Mouse (Mus musculus) kidney, postnatal 25 days (tissue): ENCODE results near the gene Casq2.
"Not testable (repeated sequence)": the region's sequence is repeated elsewhere in the genome, so short reads cannot be mapped to it uniquely, and the experiment has no call there.

Source experiments
- DNase-seq, 2 experiments: peaks; one replicate each; pipeline ENCODE4 v3.0.0; 2021; ENCODE audit warnings: mixed read lengths in 2 of 2

Casq2 gene

DNA sequence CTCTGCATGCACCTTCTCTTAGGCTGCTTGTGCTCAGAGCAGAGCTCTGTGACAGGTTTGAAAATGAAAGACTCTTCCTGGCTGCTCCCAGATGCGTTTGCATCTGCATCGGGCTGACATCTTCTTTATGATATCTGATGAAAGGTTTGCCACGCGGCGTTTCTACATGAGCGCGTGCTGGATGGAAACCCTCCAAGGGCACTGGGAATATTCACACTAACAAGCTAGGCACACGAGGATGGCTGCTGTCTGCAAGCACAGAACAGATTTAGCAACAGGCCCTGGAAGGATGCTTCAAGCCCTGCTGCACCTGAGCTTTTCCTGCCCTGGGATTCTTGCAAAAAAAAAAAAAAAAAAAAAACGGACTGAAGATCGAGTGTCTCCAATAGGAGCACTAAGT is 50.9 kb downstream of the Casq2 start:
- DNase-seq, result no peak

DNA sequence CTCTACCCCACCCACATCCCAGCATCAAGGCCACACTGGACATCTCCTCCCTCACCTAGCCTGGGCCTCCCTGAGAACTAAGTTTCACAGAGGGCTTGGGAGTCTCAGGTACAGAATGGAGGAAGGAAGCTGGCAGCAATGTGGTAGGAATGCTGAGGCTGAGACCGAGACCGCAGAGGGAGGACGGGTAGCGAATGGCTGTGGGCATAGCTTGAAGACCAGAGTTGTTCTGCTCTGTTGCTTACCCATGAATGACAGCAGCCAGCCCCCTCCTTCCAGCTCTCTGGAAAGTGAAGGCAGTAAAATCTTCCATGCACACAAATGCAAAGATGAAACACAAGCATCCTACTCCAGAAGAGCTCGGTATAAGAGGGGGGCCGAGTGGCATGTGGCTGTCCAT is 52.7 kb downstream of the Casq2 start:
- DNase-seq, result no peak

DNA sequence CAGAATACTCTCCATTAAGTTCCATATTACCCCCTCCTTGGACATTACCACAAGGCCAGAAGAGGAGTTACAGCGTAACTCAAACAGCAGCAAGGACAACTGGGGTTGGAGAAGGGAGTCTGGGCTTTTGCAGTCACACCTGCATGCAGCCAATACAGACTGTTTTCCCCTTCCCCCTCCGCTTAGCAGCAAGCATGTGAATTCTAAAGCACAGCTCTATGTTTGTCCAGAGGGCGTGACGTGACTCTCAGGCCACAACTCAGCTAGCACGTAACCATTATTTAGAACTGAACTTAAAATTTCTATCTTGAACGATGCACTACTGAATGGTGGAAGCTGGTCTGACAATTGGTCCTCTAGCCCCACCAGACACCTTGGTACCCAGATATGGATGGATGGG is 54.4 kb downstream of the Casq2 start:
- no peak for DNase-seq

DNA sequence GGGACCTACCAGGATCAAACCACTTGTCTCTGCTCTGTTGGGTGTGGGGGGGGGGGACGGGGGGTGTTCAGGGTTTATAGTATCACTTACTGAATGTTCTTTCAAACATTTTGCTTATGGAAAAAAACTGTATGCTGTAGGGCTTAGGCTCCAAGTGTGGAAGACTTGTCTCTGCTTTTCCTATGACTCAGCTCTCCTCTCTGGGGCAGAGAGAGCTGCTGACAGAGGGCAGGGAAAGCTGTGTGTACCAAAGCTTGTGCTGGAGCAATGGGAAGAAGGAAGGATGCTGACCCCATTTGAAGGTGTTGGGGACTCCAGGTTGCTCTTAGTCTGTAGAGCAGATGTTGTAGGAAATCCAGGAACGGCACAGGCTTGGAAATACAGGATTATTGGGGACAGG is 55.2 kb downstream of the Casq2 start:
- DNase-seq, result no peak

DNA sequence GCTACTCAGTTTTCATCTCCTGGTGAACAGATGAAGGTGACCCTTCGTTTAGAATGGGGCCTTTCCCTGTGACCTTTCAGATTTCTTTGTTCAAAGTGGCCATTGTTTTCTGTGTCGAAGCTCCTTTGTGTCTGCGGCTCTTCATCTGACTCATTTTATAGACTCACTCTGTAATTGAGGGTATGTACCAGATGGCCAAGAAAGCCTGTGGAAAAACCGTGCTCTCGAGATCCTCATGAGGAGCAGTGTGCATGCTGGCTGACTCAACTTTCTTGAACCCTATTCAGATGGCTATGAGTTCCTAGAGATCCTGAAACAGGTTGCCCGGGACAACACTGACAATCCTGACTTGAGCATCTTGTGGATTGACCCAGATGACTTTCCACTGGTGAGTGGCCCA is 55.7 kb downstream of the Casq2 start:
- no peak for DNase-seq

DNA sequence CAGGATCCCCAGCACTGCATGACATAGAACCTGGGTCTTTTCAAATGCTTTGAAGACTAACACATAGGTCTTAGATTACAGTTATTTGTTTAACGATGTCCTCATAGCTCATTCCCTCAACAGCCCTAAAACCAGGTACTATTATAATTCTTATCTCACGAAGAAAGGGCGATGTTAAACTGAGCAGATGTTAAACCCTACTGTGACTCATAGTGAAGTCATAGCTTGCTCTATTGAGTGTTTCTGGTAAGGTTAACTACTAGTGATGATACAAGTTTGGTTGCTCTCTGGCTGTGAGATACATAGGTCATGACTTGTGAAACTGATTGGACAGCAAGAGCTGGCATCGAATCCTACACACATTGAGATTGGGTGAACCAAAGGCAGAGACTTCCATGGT is 56.7 kb downstream of the Casq2 start:
- DNase-seq, result no peak

DNA sequence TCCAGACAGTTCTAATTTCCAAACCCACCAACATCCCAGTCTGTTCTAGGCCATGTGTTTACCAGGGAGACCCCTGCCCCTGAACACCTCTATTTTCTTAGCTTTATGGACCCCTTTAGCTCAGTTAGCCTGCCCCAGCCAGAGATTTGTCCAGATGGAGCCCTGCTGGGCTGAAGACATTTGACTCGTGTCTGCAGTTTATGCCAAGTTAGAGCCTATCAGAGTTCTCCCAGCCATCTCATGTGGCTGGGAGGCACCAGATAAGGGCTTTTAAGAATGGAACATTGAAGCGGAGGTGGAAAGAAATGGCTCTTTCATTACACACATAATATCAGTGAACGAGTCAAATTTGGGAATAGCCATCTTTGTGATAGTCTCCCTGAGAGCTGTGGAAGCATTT is 57.3 kb downstream of the Casq2 start:
- no peak for DNase-seq

DNA sequence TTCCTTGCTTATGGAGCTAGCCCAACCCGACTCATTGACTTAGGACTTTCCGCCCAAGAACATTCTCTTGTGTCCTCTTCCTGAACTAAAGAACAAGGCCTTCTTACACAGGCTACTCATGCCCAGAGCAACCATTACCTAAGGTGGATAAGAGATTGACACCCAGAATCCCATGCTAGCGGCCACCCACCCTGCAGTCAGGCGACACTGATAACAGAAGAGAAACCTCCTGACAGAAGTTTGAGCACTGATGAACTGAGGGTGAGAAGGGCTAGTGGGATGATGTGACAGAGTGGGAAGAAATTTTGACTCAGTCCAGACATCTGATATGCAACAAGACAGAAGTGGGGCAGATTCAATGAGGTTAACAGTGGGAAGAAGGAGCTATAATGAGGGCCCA is 58.2 kb downstream of the Casq2 start:
- no peak for DNase-seq

DNA sequence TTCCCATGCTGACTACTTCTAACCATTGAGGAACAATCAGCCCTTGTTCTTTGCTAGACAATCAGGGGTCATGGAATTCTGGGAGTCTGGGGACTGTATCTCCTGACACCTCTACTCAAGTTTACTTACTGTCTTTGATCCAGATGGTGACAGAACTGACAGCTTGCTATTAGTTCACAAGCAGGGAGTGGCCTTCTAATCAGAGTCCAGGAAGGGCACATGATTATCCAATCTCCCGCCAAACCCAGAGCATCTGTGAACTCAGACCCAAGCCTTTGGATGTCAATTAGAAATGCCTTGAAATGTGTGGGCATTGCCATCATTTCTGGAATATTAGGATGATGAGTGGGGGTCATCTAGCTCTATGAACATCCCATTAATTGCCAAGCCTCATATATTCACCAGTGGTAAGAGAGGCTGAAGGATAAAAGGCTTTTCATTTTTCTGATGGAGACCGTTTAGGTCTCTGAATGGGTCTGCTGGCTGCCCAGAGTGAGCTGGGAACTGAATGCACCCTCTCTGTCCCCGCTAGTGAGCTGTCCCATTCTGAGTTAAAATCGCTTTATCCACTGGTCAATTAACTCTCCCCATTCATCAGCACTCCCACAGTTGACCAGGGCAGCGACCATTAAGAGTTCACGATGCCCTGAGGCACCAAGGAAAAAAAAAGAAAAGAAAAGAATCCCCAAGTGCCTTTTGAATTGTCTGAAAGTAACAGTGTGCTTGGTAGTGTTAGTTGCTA is 59.6 kb downstream of the Casq2 start:
- no peak for DNase-seq

DNA sequence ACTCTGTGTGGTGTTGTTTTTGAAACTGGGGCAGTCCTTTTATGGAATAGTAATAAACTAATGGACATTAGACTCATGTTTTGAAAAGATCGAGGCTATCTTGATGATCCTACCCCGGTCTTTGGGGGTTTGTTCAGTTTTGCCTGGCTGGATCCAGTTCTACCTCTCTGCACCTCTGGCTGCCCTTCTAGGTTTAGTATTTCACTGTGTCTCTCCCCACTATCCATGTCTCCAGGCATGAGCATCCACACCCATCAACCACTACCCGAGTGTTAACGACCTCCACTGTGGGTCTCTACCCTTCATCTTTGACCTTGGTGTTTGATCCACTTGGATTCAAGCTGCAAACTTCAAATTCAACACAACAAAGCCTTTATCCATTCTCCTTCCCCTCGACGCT is 60.2 kb downstream of the Casq2 start:
- no peak for DNase-seq

DNA sequence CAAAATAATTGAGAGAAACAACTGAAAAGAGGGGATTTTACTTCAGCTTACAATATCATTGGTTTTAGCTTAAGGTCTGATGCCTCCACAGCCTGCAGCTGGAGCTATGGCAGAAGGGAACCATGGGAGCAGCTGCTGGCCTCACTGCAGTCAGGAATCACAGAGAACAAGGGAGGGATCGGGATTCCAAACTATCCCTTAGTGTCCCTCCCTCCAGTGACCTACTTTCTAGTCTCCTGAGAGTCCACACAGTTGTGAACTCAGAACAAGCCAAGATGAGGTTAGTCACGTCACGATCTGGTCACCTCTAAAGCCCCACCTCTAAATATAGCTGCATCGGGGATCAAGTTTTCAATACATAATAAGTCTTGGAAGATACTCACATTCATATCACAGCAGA is 61.0 kb downstream of the Casq2 start:
- DNase-seq, result no peak

DNA sequence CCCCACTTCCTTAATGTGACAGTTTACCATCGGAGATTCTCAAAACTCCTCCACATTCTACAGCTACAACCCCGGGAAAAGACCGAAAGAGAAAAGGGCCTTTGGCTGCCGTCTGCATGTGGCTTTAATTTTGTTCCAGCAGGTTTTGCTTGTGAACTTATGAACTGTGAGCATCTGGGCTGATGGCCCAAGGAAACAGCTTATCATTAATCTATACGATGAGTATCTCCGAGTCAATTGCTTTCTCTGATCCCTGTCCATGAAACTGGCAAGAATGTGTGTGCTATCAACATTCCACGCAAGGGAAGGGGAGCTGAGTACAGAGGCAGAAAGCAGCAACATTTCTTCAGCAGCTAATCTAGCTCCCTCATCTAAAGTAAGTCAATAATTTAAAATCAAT is 63.7 kb downstream of the Casq2 start:
- no peak for DNase-seq

DNA sequence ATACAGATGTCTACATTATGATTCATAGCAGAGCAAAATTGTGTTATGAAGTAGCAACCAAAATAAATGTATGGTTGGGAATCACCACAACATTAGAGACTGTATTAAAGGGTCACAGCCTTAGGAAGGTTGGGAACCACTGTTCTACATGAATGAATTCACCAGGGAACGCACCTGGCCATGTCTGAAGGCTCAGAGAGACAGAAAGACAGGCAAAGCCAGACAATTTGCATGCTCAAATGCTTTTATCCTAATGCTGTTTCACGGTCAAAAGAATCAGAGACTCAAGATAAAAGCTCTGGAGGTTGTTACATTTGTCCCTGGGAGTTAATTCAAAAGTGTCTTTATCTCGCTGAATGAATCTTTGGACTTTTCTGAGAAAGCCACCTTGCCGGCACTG is 65.6 kb downstream of the Casq2 start:
- no peak for DNase-seq

DNA sequence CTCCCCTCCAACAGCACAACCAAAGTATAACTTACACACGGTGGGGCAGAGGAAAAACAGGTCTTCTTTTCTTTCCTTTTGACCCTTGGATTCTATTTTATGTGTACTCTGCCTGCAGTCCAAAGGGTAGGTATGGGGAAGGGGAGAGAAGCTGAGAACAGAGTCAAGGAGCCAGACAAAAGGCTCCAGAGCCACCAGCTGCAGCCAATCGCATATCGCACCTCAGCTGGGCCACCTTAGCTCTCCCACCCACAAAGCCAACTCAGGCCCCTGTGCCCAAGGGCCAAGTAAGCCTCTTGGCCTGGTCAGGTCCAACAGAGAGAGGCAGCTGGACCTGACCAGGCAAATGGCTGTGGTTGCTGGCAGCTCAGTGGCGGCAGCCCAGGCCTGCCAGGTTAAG is 66.3 kb downstream of the Casq2 start:
- DNase-seq, result no peak

DNA sequence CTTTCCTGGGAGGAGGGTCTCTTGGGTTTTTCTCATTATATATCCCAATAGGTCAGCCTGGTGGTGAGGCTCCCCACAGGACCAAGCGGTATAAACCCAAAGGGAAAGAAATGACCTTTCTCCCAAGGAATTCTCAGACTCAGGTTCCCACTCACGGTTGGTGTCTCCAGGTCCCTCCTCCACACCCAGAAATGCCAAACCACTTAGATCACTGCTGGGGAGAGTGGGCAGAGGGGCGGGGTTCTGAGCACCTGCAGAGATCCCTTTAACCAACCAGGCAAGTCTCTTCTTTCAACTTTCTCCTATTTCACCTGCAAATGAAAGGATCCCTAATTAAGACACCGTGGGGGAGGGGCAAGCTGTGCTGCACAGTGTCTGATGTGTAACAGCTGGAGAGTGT is 66.7 kb downstream of the Casq2 start:
- peak; percentile 27 to 56 for DNase-seq

DNA sequence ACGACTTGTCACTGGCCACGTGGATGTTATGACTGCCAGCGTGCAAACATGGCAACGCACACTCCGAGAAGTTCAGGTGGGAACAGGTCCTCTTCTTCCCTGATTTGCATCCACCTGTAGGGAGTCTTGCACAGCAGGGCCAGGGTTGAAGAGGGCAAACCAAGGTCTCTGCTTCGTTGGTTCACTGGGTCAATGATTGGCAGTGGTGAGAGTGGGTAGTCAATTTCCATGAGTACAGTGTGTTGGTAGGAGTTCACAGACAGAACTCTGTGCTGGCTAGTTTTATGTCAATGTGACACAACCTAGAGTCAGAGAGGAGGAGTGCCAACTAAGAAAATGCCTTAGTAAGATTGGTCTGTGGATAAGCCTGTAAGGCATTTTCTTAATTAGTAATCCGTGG is 67.9 kb downstream of the Casq2 start:
- DNase-seq, result peak; percentile 13 to 45

DNA sequence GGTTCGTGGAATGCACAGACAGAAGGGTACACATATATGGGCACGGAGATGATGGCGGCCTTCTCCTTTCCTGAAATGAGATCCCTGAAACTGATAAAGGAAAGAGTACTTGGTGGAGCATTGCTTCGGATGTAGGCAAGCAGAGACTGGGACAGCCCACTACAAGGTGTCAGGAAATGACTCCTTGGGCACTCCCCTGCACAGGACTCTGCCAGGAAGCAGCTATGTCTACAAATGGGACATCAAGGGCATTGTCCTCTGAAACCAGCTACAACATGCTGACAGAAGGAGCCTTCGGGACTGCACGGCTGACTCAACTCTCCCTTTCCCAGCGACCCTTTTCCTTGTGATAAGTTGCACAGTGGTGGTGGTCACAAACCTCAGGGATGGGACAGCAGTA is 70.5 kb downstream of the Casq2 start:
- DNase-seq, result no peak

DNA sequence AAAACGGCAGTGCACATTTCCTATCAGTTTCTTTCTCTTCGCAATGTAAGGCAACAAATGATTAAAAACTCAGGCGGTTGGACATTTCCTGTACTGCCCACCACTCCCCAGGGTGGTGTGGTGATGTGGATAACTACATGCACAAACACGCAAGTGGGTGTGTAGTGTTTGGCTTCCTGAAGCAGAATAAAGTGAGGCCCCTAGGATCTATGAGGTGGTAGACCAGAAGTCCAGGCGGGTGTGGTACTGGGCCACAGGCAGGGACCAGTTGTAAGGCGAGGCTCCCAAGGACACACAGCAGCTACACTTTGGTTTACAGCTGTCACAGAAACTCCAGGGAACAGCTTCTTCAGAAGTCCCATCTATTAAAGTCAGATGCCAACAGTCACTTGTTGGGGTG is 71.4 kb downstream of the Casq2 start:
- DNase-seq, result no peak

DNA sequence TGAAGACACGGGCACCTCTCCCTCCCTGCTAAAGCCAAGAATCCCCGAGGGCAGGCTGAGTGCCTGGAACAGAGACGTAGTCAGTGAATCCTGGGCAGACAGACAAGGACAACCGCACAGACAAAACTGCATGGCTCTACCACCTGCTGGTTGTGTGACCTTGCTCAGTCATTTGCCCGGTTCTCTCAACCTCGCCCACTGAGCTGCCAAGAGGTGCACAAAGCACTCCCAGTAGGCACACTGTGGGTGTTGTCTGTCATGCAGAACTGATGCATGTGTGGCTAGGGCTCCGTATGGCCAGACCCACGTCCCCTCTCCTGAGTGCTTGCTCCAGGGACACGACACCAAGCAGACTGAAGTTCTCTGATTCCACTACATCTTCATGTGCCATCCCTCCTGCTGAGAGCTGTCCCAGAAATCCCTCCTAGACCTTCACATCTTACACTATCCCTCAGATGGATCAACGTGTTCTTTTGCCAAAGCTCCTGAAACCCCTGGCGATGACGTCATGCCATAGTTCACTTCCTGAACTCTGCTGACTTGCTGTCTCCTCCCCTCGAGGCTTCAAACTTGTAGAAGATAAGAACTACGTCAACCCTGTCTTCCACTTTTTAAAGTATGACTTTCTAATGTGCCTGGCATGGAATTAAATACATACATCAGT is 72.7 kb downstream of the Casq2 start:
- DNase-seq, result no peak

DNA sequence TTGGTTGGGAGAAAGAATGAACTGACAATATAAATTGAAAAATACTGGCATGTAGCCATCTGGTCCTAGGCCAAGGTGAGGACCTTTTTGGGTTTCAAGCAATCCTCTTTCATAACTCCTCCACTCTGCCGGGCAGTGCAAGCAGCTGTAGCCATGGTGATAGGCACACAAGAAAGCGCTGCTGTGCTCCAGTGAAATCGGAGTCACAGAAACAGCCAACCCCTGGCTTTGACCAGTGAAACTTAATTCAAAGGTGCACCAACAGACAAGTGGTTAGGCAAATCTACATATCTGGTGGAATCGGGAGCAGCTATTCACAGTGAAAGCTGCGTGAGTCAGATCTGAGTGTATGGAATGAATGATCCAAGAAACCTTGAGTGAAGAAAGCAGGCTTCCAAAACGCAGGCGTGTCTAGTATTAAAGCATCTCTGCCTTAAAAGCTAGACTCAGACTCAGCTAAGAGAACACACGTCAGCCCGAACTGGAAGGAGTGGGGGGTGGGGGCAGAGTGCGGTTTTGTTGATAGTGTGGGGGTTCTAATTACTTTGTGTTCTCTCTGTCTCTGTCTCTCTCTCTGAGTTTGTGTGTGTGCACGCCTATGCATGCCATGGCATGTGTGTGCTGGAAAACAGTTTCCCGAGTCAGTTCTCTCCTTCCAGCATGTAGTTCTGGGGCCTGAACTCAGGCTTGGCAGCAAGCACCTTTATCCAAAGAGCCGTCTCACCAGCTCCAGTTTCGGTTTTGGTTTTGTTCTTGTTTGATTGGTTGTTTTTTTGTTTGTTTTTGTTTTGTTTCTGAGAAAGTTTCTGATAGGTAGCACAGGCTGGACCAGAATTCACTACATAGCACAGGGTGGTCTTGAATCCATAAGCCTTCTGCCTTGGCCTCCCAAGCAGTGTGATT is 73.5 kb downstream of the Casq2 start:
- peak in 1 of 2 experiments; percentile 63 for DNase-seq

DNA sequence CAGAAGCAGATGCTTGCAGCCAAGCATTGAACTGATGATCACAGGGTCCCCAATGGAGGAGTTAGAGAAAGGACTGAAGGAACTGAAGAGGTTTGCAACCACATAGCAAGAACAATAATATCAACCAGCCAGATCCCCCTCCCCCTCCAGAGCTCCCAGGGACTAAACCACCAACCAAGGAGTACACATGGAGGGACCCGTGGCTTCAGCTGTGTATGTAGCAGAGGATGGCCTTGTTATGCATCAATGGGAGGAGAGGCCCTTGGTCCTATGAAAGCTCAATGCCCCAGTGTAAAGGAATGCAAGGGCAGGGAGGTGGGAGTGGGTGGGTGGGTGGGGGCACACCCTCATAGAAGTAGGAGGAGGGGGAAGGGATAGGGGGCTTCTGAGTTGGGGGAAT is 77.6 kb downstream of the Casq2 start:
- not testable (repeated sequence) for DNase-seq

DNA sequence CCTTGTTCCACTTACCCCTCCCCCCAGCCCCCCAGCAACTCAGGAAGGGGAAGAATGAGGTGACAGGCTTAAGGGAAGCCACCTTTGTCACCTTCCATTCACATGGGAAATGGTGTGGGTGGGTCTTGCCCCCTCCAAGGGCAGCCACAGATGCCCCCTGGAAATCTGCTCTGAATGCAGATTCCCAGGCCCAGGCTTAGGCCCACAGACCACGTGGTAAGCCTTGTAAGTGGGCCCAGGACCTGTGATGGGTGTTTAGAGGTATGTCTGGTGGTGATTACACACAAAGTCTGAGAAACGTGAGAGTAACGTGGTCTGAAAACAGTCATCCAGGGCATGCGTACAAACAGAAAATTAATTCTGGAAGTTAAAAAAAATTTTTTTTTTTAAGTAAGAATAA is 78.7 kb downstream of the Casq2 start:
- no peak for DNase-seq

DNA sequence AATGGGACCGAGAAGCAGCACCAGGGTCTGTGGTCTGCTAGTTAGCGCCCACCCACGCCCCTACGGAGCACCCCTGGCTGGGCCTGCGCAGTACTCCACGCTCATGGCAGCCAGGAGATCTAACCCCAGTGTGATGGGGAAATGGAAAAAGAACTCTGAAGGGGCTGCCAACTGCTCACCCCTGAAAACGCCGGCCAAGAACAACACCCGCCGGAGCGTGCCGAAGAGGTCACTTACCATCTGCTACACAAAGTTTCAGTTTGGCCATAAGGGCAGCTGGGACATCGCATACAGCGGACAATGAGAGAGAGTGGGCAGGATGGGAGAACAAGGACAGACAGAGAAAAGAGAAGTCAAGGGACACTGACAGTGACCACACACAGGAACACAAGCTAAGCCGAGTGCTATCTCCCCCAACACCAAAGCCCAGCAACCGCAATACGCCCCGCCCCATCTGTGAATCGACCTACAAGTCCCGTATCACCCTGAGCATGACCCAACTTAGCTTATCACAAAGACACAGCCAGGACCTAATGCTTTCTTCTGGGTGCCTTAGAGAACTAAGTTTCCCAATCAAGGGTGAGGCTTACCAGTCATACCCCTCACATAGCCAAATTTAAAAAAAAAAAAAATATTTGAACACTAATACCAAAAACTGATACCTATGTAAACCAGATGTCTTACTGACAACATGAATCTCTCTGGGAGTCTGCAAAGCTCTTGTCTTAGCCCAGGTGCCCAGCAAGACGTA is 79.5 kb downstream of the Casq2 start:
- DNase-seq, result no peak
